In the genomic region with DNA sequence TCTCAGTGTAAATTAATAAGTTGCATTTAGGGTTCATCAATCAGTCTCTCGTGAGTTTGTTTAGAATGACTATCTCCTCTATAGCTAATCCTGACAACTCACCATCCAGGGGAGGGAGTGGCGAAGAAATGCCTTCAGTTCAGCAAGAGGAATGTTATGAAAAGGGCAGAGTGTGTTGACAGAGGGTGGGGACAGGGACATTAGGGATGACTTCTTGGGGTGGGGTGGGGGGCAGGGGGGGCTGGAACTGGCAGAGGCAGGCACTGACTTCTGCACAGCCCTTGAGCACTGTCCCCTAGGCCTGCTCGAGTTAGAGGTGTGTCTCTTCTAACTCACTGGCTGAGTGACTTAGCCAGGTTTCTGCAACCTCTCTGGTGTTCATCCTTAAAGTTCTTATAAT, we compare ENCODE assay signal across 28 mouse cellular contexts. TPM values are rescaled to one million over a fixed set of nuclear protein-coding genes. Genes with fewer than 3 reads are reported as not detected.
DNase-seq lines count a peak whose midpoint lies in the region; ATAC-seq and TF ChIP-seq lines count a peak whose summit lies in the region.
"Had no signal": no experiment of that assay in that cellular context is flagged by ENCODE, and none has a peak within 500 bp of the region (broad histone marks: within the 10 kb centered on the region; RNA-seq: fewer than 3 reads in every experiment).

No protein-coding gene starts in this region.

- no peak overlapping the region for H3K9ac ChIP-seq in heart, postnatal 0 days (replicated peaks; ENCODE audit: low read depth, low read length)
- H3K9ac ChIP-seq in stomach, embryonic 16.5 days (ENCODE audit: low read length) = no peak overlapping the region
- no peak overlapping the region for H3K9ac ChIP-seq in stomach, postnatal 0 days (ENCODE audit: low read length)
- H3K9ac ChIP-seq: embryonic facial prominence, embryonic 13.5 days; forebrain, embryonic 12.5 days; forebrain, embryonic 15.5 days; heart, embryonic 15.5 days; hindbrain, embryonic 12.5 days; hindbrain, embryonic 15.5 days had no signal

- peaks cover 18% of the 10 kb centered on the region for H3K4me1 ChIP-seq in heart, postnatal 0 days (ENCODE audit: control insufficient read depth, insufficient read depth)
- peaks cover 24% of the 10 kb centered on the region for H3K4me1 ChIP-seq in heart, embryonic 10.5 days
- peaks cover 8% of the 10 kb centered on the region; the same call in 1 of the 2 replicates for H3K4me1 ChIP-seq in stomach, embryonic 16.5 days (ENCODE audit: control insufficient read depth, insufficient read depth, low read length)
- H3K4me1 ChIP-seq in stomach, postnatal 0 days (replicated peaks; ENCODE audit: control insufficient read depth, insufficient read depth) = 0 out of 2 replicates have a peak, but pooled peaks cover 3% of the 10 kb centered on the region
- H3K4me1 ChIP-seq: embryonic facial prominence, embryonic 13.5 days; forebrain, embryonic 12.5 days; forebrain, embryonic 15.5 days; hindbrain, embryonic 12.5 days; hindbrain, embryonic 15.5 days had no signal

- 50% methylated on average over 3 of the region's 3 CpGs for WGBS in heart, postnatal 0 days
- WGBS in heart, embryonic 10.5 days = 49% methylated on average over 3 of the region's 3 CpGs
- WGBS in stomach, embryonic 16.5 days = 29% methylated on average over 3 of the region's 3 CpGs
- WGBS in stomach, postnatal 0 days = 25% methylated on average over 3 of the region's 3 CpGs

- ATAC-seq in heart, postnatal 0 days (ENCODE audit: insufficient read depth, low read depth) = no peak
- ATAC-seq in stomach, embryonic 16.5 days (ENCODE audit: insufficient read depth, low FRiP score) = peak; percentile 48; the same call in 1 of the 2 replicates
- ATAC-seq in stomach, postnatal 0 days (ENCODE audit: low FRiP score, low TSS enrichment) = no peak
- ATAC-seq: activated CD4-positive, CD25-positive, alpha-beta regulatory T cell, adult 4 months; forebrain, embryonic 15.5 days had no signal

- no peaks in the 10 kb centered on the region for H3K27me3 ChIP-seq in heart, postnatal 0 days (ENCODE audit: control insufficient read depth, insufficient read depth, low read length)
- H3K27me3 ChIP-seq in heart, embryonic 10.5 days (ENCODE audit: insufficient read depth, poor library complexity, severe bottlenecking) = no peaks in the 10 kb centered on the region
- no peaks in the 10 kb centered on the region for H3K27me3 ChIP-seq in stomach, embryonic 16.5 days (ENCODE audit: control insufficient read depth, insufficient read depth, low read length)
- no peaks in the 10 kb centered on the region for H3K27me3 ChIP-seq in stomach, postnatal 0 days (ENCODE audit: control insufficient read depth, insufficient read depth, low read length)
- H3K27me3 ChIP-seq: embryonic facial prominence, embryonic 13.5 days; forebrain, embryonic 12.5 days; forebrain, embryonic 15.5 days; heart, embryonic 15.5 days; hindbrain, embryonic 12.5 days; hindbrain, embryonic 15.5 days had no signal

- H3K36me3 ChIP-seq in heart, postnatal 0 days (replicated peaks; ENCODE audit: control insufficient read depth, insufficient read depth, low read length) = no peaks in the 10 kb centered on the region
- H3K36me3 ChIP-seq in heart, embryonic 10.5 days = no peaks in the 10 kb centered on the region
- no peaks in the 10 kb centered on the region for H3K36me3 ChIP-seq in stomach, embryonic 16.5 days (ENCODE audit: control insufficient read depth, insufficient read depth, low read length)
- no peaks in the 10 kb centered on the region for H3K36me3 ChIP-seq in stomach, postnatal 0 days (ENCODE audit: control insufficient read depth, insufficient read depth, low read length)
- H3K36me3 ChIP-seq: embryonic facial prominence, embryonic 10.5 days; embryonic facial prominence, embryonic 13.5 days; forebrain, embryonic 12.5 days; forebrain, embryonic 15.5 days; heart, embryonic 15.5 days; hindbrain, embryonic 12.5 days; hindbrain, embryonic 15.5 days had no signal

- H3K9me3 ChIP-seq in heart, postnatal 0 days (replicated peaks; ENCODE audit: control insufficient read depth, low read length) = peaks cover 4% of the 10 kb centered on the region; the same call in 1 of the 2 replicates
- H3K9me3 ChIP-seq in heart, embryonic 10.5 days = no peaks in the 10 kb centered on the region
- H3K9me3 ChIP-seq in stomach, embryonic 16.5 days (replicated peaks; ENCODE audit: control insufficient read depth, low read length) = no peaks in the 10 kb centered on the region
- H3K9me3 ChIP-seq in stomach, postnatal 0 days (ENCODE audit: control insufficient read depth, low read length) = no peaks in the 10 kb centered on the region
- H3K9me3 ChIP-seq: embryonic facial prominence, embryonic 10.5 days; embryonic facial prominence, embryonic 13.5 days; forebrain, embryonic 12.5 days; forebrain, embryonic 15.5 days; heart, embryonic 15.5 days; hindbrain, embryonic 15.5 days had no signal

- DNase-seq in gastrocnemius, adult 2 months = no peak
- no peak for DNase-seq in gastrocnemius, postnatal 25 days
- no peak for DNase-seq in heart, postnatal 0 days (ENCODE audit: low spot score)
- no peak for DNase-seq in heart, embryonic 10.5 days (ENCODE audit: low spot score)
- no peak for DNase-seq in stomach, postnatal 0 days (ENCODE audit: low spot score)
- DNase-seq: adrenal gland, adult 8-10 months; adrenal gland, postnatal 25 days; cerebellum, adult 11-12 months; cerebellum, adult 8-10 months; cerebellum, postnatal 10 days; cerebellum, postnatal 36 days; embryo, embryonic 11 days; gastrocnemius, postnatal 10 days; heart, adult 18-20 months; heart, postnatal 14 days; kidney, adult 11 months had no signal

- no peak overlapping the region for H3K4me2 ChIP-seq in heart, postnatal 0 days (ENCODE audit: low read depth, low read length)
- no peak overlapping the region for H3K4me2 ChIP-seq in stomach, embryonic 16.5 days (ENCODE audit: low read depth, low read length)
- no peak overlapping the region for H3K4me2 ChIP-seq in stomach, postnatal 0 days (replicated peaks; ENCODE audit: low read depth)
- H3K4me2 ChIP-seq: embryonic facial prominence, embryonic 13.5 days; forebrain, embryonic 12.5 days; forebrain, embryonic 15.5 days; heart, embryonic 11.5 days; heart, embryonic 15.5 days; hindbrain, embryonic 12.5 days; hindbrain, embryonic 15.5 days had no signal

- TF ChIP-seq EP300 in heart, postnatal 0 days (IDR thresholded peaks at IDR 0.05; ENCODE audit: low read depth) = no peak
- no peak for TF ChIP-seq EP300 in stomach, postnatal 0 days (optimal IDR thresholded peaks at IDR 0.05)

- H3K27ac ChIP-seq in gastrocnemius, adult 2 months = peak overlapping the region; percentile 86
- peak overlapping the region; percentile 26; the same call in 1 of the 2 replicates for H3K27ac ChIP-seq in heart, postnatal 0 days (ENCODE audit: low read depth)
- no peak overlapping the region for H3K27ac ChIP-seq in heart, embryonic 10.5 days
- H3K27ac ChIP-seq in stomach, embryonic 16.5 days (ENCODE audit: low read length) = no peak overlapping the region
- no peak overlapping the region for H3K27ac ChIP-seq in stomach, postnatal 0 days (replicated peaks)
- H3K27ac ChIP-seq: embryonic facial prominence, embryonic 10.5 days; embryonic facial prominence, embryonic 13.5 days; forebrain, embryonic 12.5 days; forebrain, embryonic 15.5 days; hindbrain, embryonic 12.5 days; hindbrain, embryonic 15.5 days had no signal

- no peak for TF ChIP-seq CTCF in gastrocnemius, adult 2 months (IDR thresholded peaks at IDR 0.05)
- no peak for TF ChIP-seq CTCF in heart, postnatal 0 days (IDR thresholded peaks at IDR 0.05; ENCODE audit: low read depth)
- TF ChIP-seq CTCF in stomach, postnatal 0 days (IDR thresholded peaks at IDR 0.05; ENCODE audit: low read depth) = no peak

- intact Hi-C loops in gastrocnemius, adult 2 months (cut with DNase I) = no loop called here

- no peak overlapping the region for H3K4me3 ChIP-seq in gastrocnemius, adult 2 months
- no peak overlapping the region for H3K4me3 ChIP-seq in heart, postnatal 0 days (ENCODE audit: low read depth, low read length)
- H3K4me3 ChIP-seq in heart, embryonic 10.5 days = no peak overlapping the region
- H3K4me3 ChIP-seq in stomach, embryonic 16.5 days (replicated peaks; ENCODE audit: low read length) = no peak overlapping the region
- no peak overlapping the region for H3K4me3 ChIP-seq in stomach, postnatal 0 days (ENCODE audit: low read depth, low read length)
- H3K4me3 ChIP-seq: embryonic facial prominence, embryonic 10.5 days; embryonic facial prominence, embryonic 13.5 days; erythroblast, embryonic 14.5 days; forebrain, embryonic 12.5 days; forebrain, embryonic 15.5 days; heart, embryonic 15.5 days; hindbrain, embryonic 12.5 days; hindbrain, embryonic 15.5 days had no signal

RNA-seq across cellular contexts. Expression of a gene that starts 18.2 kb away (rescaled TPM):
- 10 to 100 TPM; 26.4 to 30.2 TPM for total RNA-seq in gastrocnemius, adult 2 months (2021)
- total RNA-seq in gastrocnemius, postnatal 25 days (2021) = 10 to 100 TPM; 22.9 to 23.4 TPM
- 101 and 140 TPM in 2 replicates for total RNA-seq in heart, postnatal 0 days (2014; rRNA removed; ENCODE audit: low replicate concordance)
- polyA plus RNA-seq in heart, postnatal 0 days (2015; fragmentation: Nextera tagmentation; extraction: Ambion mirVana) = 43.0 and 43.5 TPM in 2 replicates
- polyA plus RNA-seq in heart, embryonic 10.5 days (2016; fragmentation: Nextera tagmentation; extraction: Ambion mirVana) = 48.4 and 50.9 TPM in 2 replicates
- 37.3 and 41.9 TPM in 2 replicates for polyA plus RNA-seq in stomach, embryonic 16.5 days (2015; fragmentation: Nextera tagmentation; extraction: Ambion mirVana)
- polyA plus RNA-seq in stomach, postnatal 0 days (2015; fragmentation: Nextera tagmentation; extraction: Ambion mirVana) = 14.3 and 16.5 TPM in 2 replicates

RNA-seq across cellular contexts. Expression of a gene that starts 31.7 kb away (rescaled TPM):
- total RNA-seq in gastrocnemius, adult 2 months (2021) = under 1 TPM; 0.28 to 0.41 TPM
- total RNA-seq in gastrocnemius, postnatal 25 days (2021) = under 1 TPM; 0.43 to 0.54 TPM
- total RNA-seq in heart, postnatal 0 days (2014; rRNA removed; ENCODE audit: low replicate concordance) = 1.6 and 9.2 TPM in 2 replicates
- 0.91 and 1.1 TPM in 2 replicates for polyA plus RNA-seq in heart, postnatal 0 days (2015; fragmentation: Nextera tagmentation; extraction: Ambion mirVana)
- 0.33 and 0.88 TPM in 2 replicates for polyA plus RNA-seq in heart, embryonic 10.5 days (2016; fragmentation: Nextera tagmentation; extraction: Ambion mirVana)
- 0.37 TPM in 1 of 2 replicates, not detected in the other for polyA plus RNA-seq in stomach, embryonic 16.5 days (2015; fragmentation: Nextera tagmentation; extraction: Ambion mirVana)
- 0.41 and 0.53 TPM in 2 replicates for polyA plus RNA-seq in stomach, postnatal 0 days (2015; fragmentation: Nextera tagmentation; extraction: Ambion mirVana)
- total RNA-seq: hematopoietic stem cell, adult 5-6 weeks had no signal
- polyA plus RNA-seq: activated CD4-positive, CD25-positive, alpha-beta regulatory T cell, adult 4 months; erythroblast, embryonic 14.5 days had no signal

Comparison
In these comparisons a context has a peak if more than half of its experiments do, and no peak if none do; other contexts are left out.
1. H3K27ac ChIP-seq: peak in gastrocnemius, adult 2 months (single experiment) and heart, postnatal 0 days (single experiment); none in heart, embryonic 10.5 days (single experiment), stomach, embryonic 16.5 days (single experiment) and stomach, postnatal 0 days (single experiment).